Mouse (Mus musculus) megakaryocyte-erythroid progenitor cell, adult 5 weeks (primary cell): Measurements from ENCODE around the gene Banp. TPM values are rescaled to one million over a fixed set of nuclear protein-coding genes. Genes with fewer than 3 reads are reported as not detected.

Source experiments
- polyA plus RNA-seq: library from polyadenylated mRNA; stranded (reverse); fragments of >175 nt; gene quantifications from 2 replicates; pipeline ENCODE4 v1.2.3, GENCODE M21; 2012

Gene Banp
- 43.1 and 47.9 TPM in 2 replicates for polyA plus RNA-seq

GRCm38 (mm10) chr8:121949222-121949800, at the start of gene Banp:
Gene Banp (plus strand): TSS chr8:121949750.

GRCm38 (mm10) chr8:121907587-121908248, 41.8 kb upstream of the Banp start, which contains the start of gene Slc7a5:
Gene Slc7a5 (minus strand): TSS chr8:121907694.

GRCm38 (mm10) chr8:121944831-121945230, 4.7 kb upstream of the Banp start, which contains the start of gene Car5a:
Gene Car5a (minus strand): TSS chr8:121944904.

Other genes with a start within 250 kb of the Banp start
- 0.03 and 0.09 TPM in 2 replicates for gene Jph3, start 220.1 kb upstream of the Banp start, polyA plus RNA-seq
- gene Klhdc4, start 120.2 kb upstream of the Banp start, polyA plus RNA-seq, result 84.4 and 97.6 TPM in 2 replicates
- 51.7 and 58.7 TPM in 2 replicates for gene Slc7a5, start 42.1 kb upstream of the Banp start, polyA plus RNA-seq
- not detected in 2 replicates for gene Car5a, start 4.8 kb upstream of the Banp start, polyA plus RNA-seq